Mouse (Mus musculus) adrenal gland, postnatal 4 days (tissue): ENCODE results near the gene Gm5485. TPM values are rescaled to one million over a fixed set of nuclear protein-coding genes. Genes with fewer than 3 reads are reported as not detected.

ENCODE experiments used
- DNase-seq, 2 experiments: peaks; one replicate each; pipeline ENCODE4 v3.0.0; 2021 to 2022; ENCODE audit warnings: low spot score in 2 of 2, mixed read lengths in 2 of 2
- long read RNA-seq, 2 experiments: library from polyadenylated mRNA; stranded (forward); transcript quantifications; one replicate each; pipeline ENCODE4 v2.0.0; 2021
- total RNA-seq, 2 experiments: library from RNA; stranded (reverse); gene quantifications; 2 replicates each; pipeline ENCODE4 v1.2.3; 2021

Gm5485 gene
- total RNA-seq: not detected
- long read RNA-seq, experiment 1: 0 reads
- long read RNA-seq, experiment 2: 0 reads

DNA sequence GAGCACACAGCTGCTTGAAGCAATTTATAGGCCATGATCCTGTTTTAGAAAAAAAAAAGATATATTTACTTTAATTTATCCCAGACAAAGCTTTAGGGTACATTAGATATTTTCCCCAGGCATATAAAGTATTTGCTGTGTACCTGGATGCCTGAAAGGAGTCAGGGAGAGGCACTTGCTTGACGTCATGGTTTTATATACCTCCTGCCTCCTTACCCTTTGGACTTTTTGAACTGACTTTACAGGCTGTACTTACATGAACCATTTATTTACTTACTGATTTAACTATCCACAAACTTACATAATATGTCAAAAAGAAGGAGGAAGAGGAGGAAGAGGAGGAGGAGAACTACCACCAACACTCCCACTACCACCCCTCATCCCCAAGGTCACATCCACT lies at the start of gene Gm5485:
Gm5485 (minus strand) TSS at position 171 of the 400 bp plus-strand sequence.
- no peak for DNase-seq

GRCm38 (mm10) chr16:48453264-48453663 lies 41.0 kb upstream of the Gm5485 start:
- DNase-seq: no peak

- DNase-seq: no peak
Measured at GRCm38 (mm10) chr16:48446161-48446925, 34.1 kb upstream of the Gm5485 start.

- DNase-seq: no peak
Measured at GRCm38 (mm10) chr16:48444589-48444988, 32.4 kb upstream of the Gm5485 start.

GRCm38 (mm10) chr16:48437476-48437875 lies 25.3 kb upstream of the Gm5485 start:
- no peak for DNase-seq

- DNase-seq: no peak
Measured at GRCm38 (mm10) chr16:48435454-48435853, 23.2 kb upstream of the Gm5485 start.

GRCm38 (mm10) chr16:48431027-48431426 lies 18.8 kb upstream of the Gm5485 start, which contains the start of gene Morc1:
Morc1 (plus strand) TSS chr16:48431237.
- DNase-seq: no peak

DNA sequence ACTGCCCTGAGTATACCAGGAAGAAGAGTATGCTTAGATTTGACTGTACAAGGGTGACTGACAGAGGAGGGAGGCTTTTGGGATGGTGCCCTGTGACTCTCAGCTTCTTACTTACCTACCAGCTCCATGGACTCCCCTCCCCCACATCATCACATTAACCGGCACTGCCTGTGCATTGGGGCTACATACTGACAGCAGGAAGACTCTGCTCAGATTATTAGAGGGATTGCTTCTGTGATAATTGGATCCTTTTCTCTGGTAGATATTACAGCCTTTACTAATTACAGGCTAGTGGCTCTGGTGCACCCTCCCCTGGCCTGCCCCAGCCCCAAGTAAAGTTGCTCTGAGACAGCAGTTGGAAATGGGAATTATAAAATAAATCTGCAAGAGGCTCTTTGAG lies 17.2 kb upstream of the Gm5485 start:
- DNase-seq: no peak

DNA sequence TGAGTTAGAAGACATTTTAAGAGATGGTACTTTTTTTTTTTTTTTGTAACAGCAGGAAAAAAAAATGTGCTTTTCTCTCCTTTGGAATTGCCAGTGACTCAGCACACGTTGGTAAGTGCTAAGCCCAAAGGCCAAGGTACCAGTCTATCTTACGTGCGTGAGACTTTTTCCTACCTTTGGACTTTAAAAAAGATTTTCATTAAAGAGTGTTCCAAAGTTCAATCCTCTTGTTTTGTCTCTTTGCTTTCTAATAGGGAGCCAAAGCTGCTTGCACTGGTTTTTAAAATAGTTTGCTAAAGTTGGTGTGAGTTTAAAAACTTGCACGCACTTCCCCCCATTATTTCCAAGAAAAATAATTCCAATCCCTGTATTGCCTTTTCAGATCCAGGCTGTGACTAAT lies 11.9 kb upstream of the Gm5485 start:
- no peak for DNase-seq

DNA sequence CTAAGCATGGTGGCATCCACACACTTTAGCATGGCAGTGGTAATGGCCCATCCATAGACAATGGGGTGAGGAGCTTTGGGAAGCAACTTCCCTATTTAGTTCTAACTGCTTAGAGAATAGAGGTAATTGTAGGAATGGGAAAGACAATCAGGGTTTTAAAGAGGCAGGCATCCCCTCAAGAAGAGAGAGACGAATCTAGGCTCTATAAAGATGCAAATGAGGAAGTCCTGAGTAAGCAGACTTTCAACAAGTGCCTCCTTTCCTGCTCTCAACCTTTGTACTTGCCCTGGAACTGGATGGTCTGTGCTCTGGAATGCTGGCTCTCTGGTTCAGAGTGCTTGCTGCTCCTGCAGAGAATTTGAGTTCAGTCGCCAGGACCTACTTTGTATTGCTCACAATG lies 10.3 kb upstream of the Gm5485 start:
- DNase-seq: no peak

DNA sequence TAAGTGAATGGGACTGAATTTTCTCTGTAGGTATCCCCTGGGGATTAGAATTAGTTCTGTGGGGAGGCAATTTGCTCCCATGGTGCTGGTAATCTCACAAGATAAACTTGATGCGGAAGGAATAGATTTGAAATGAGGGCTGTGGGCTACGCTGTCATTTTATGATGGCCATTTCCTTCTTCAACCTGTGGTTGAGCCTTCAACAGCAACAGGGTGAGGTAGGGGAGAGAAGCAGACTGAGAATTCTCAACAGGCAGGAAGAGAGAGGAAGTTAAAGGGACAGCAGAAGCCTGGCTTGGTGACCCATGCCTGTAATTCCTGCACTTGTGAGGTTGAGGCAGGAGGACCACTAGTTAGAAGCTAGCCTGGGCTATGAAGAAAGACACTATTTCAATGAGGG lies 6.8 kb upstream of the Gm5485 start:
- DNase-seq: no peak

DNA sequence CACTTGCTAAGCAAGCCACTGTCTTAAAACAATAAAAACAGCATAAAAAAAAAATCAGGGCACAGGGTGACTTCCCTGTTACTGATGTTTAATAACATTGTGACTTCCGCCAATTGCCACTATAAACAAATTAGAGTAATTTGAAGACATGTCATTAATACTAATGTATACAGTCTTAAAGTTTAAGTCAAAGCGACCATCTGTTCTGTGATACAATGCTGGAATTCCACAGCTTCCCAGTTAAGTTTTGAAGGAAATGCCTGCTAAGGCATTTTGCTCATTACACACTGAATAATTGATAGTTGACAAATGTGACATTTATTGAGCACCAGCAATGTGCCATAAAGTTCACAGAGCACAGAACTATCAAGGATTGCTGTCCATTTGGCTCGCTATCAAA lies 6.3 kb upstream of the Gm5485 start:
- no peak for DNase-seq

GRCm38 (mm10) chr16:48410125-48410524 lies 2.1 kb downstream of the Gm5485 start:
- DNase-seq: no peak

DNA sequence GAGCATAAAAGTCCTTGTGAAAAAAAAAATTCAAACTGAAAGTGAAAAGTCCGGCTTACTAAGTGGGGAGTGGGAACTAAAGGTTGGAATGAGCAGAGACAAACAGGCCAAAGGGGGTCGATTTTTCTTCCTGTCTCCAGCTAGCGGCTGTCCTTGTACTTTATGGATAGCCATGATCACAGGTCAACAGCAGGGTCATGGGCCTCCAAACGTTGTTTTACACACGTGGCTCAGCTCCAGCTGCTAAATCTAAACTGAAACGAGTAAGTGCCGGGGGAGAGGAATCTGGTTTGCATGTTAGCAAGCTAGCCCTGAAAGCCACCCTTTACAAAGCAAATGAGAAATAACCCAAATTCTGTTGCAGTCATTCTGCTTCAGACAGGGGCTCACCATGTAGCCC lies 2.6 kb downstream of the Gm5485 start:
- DNase-seq: no peak

DNA sequence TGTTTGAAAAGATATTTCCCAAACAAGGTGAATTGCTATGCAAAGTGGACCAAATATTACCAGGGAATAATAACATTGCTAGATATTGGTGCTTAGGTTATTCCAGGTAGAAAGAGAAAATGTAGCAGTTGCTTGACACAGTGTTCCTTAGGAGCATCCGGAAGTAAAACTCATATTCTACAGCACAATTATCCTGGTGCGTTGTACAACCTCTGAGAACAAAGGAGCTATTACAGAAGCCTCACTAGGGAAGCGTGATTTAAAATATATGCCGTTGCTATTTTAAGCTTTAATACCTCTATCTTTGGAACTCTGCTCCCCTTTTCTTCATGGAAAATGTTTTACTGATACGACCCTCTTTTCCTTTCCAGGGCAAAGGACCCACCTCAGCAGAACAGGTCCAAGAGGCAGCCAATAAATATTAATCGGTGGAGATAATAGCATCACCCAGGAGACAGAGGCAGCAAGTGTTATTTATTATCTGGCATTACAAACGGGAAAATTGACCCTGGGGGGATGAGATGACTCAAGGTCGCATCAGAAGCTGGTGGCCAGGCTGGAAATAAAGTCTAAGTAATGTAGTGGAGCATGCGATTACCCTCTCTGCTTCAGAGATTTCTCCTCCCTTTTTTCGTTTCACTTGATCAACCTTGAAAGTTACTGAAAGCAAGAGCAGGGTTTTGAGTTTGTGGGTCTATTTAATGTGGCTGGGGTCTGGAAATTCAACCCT lies 6.4 kb downstream of the Gm5485 start:
- no peak for DNase-seq

GRCm38 (mm10) chr16:48404009-48404408 lies 8.2 kb downstream of the Gm5485 start:
- DNase-seq: no peak

DNA sequence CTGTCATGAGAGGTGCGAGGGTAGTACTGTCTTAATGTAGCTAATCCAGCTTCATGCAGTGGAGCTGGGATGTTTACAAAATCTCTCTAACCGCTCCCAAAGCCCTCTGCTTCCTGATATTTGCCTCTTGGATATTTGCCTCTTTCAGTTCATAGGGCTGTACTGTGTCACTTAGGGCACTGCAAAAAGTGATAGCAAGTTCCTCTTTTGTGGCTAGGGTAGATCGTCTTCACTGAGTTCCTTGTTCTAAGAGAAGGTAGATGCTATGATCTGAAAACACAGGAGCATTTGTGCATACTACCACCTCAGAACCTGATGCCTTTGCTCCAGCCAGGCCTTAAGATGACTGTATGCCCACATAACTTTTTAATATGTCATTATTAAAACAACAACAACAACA lies 8.8 kb downstream of the Gm5485 start:
- no peak for DNase-seq

DNA sequence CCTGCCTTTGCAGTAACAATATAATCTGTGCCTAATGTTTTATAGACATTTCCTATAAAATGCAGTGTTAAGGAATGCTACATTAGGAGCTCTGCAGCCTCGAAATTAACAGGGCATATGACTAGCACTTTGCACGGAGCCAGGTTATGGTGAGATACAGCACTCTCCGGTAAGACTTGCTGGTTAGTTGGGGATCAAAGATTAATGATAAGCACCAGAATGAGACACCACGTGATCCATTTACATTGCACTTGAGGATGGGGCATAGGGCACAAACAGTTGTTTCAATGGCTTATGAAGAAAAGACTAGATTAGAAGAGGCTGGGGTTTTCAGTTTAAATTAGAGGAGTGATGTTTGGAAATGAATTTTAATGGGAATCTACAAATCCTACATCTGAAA lies 9.3 kb downstream of the Gm5485 start:
- no peak for DNase-seq

- no peak for DNase-seq
Measured at GRCm38 (mm10) chr16:48395278-48395677, 16.9 kb downstream of the Gm5485 start.

DNA sequence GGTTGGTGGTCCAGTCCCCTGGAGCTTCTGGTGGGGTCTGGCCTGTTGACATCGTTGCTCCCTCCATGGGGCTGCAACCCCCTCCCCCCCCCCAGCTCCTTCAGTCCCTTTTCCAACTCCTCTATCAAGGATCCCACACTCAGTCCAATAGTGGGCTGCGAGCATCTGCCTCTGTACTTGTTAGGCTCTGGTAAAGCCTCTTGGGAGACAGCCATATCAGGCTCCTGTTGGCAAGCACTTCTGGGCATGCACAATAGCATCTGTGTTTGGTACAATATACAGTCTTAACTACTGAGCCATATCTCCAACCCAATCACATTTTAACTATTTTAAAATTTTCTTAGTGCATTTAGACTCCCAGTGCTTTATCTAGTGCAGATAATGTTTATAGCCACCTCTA lies 25.2 kb downstream of the Gm5485 start:
- no peak for DNase-seq

- no peak for DNase-seq
Measured at GRCm38 (mm10) chr16:48383582-48384257, 28.5 kb downstream of the Gm5485 start.
